Mouse (Mus musculus): ENCODE data around the gene Ttc33.

Gene Ttc33

GRCm38 (mm10) chr15:5185366-5186292 is at the start of gene Ttc33:
TSS of gene Ttc33 (plus strand) at chr15:5185525.
- peak; percentile 90 for DNase-seq

- DNase-seq = no peak
Measured at GRCm38 (mm10) chr15:5138021-5138856, 47.1 kb upstream of the Ttc33 start.

GRCm38 (mm10) chr15:5139366-5139765 is 46.0 kb upstream of the Ttc33 start:
- no peak for DNase-seq

GRCm38 (mm10) chr15:5139863-5140262 is 45.5 kb upstream of the Ttc33 start:
- DNase-seq = no peak

GRCm38 (mm10) chr15:5140357-5140756 is 45.0 kb upstream of the Ttc33 start:
- no peak for DNase-seq

GRCm38 (mm10) chr15:5142047-5142446 is 43.3 kb upstream of the Ttc33 start:
- no peak for DNase-seq

GRCm38 (mm10) chr15:5142714-5143113 is 42.6 kb upstream of the Ttc33 start:
- no peak for DNase-seq

GRCm38 (mm10) chr15:5143361-5144020 is 41.8 kb upstream of the Ttc33 start, which contains the start of gene Prkaa1:
TSS of gene Prkaa1 (plus strand) at chr15:5143861.
- peak; percentile 76 for DNase-seq

GRCm38 (mm10) chr15:5144021-5144778 is 41.1 kb upstream of the Ttc33 start:
- peak; percentile 59 for DNase-seq

- no peak for DNase-seq
Measured at GRCm38 (mm10) chr15:5145196-5145945, 40.0 kb upstream of the Ttc33 start.

- peak; percentile 25 for DNase-seq
Measured at GRCm38 (mm10) chr15:5149187-5149586, 36.1 kb upstream of the Ttc33 start.

- no peak for DNase-seq
Measured at GRCm38 (mm10) chr15:5152171-5152570, 33.2 kb upstream of the Ttc33 start.

- no peak for DNase-seq
Measured at GRCm38 (mm10) chr15:5154621-5155020, 30.7 kb upstream of the Ttc33 start.

- no peak for DNase-seq
Measured at GRCm38 (mm10) chr15:5155093-5155492, 30.2 kb upstream of the Ttc33 start.

- no peak for DNase-seq
Measured at GRCm38 (mm10) chr15:5156355-5156754, 29.0 kb upstream of the Ttc33 start.

GRCm38 (mm10) chr15:5157386-5157785 is 27.9 kb upstream of the Ttc33 start:
- DNase-seq = no peak

GRCm38 (mm10) chr15:5158827-5159226 is 26.5 kb upstream of the Ttc33 start:
- peak; percentile 15 for DNase-seq

GRCm38 (mm10) chr15:5165121-5165773 is 20.1 kb upstream of the Ttc33 start:
- no peak for DNase-seq

GRCm38 (mm10) chr15:5173217-5173820 is 12.0 kb upstream of the Ttc33 start:
- no peak for DNase-seq

GRCm38 (mm10) chr15:5184668-5185330 is 526 bp upstream of the Ttc33 start:
- no peak for DNase-seq
